Mouse (Mus musculus) frontal cortex, postnatal 36 days (tissue): ENCODE data around the gene Zfp184.
"Not testable (repeated sequence)": the region's sequence is repeated elsewhere in the genome, so short reads cannot be mapped to it uniquely, and the experiment has no call there.

Experiments
- DNase-seq, 2 experiments: peaks; one replicate each; pipeline ENCODE4 v3.0.0; 2022; ENCODE audit warnings: low spot score in 2 of 2

Gene Zfp184

DNA sequence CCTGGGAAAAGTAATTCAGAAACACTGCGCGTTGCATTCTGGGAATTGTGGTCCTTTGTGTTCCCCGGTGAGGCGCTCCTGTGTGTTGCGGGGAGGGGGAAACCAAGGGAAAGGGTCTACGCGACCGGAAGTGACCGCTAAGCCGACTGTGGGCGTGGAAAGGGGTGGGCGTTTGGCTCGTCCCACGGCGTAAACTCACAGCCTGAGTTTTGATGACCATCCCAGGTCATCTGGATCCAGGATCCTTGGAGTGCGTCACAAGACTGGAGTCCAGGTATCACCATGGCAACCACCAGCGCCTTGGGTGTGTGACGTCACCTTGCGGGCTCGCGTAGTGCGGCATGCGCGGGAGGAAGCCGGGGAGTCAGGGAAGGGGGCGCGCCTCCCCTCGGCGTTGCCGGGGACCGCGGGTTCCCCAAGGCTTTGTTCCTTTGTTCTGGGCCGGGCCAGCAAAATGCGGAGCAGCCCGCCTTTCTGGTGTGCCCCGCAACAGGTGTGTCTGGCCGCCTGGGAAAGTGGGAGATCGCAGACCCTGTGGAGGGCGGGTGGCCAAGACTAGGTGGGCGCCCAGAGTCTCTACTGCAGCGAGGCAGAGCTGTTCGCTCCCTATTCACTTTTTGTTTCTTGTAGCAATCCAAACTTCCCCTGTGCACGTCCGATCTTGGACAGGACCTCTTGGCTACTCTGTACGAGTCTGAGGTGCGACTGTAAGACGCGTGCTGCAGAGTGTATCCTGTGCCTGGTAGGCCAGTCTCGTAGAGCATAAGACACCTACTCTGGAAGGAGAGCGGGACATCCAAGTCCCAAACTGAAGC is at the start of gene Zfp184:
Gene Zfp184 (plus strand): TSS at position 169 of the 815 bp plus-strand sequence.
- DNase-seq: peak; percentile 93 to 94

DNA sequence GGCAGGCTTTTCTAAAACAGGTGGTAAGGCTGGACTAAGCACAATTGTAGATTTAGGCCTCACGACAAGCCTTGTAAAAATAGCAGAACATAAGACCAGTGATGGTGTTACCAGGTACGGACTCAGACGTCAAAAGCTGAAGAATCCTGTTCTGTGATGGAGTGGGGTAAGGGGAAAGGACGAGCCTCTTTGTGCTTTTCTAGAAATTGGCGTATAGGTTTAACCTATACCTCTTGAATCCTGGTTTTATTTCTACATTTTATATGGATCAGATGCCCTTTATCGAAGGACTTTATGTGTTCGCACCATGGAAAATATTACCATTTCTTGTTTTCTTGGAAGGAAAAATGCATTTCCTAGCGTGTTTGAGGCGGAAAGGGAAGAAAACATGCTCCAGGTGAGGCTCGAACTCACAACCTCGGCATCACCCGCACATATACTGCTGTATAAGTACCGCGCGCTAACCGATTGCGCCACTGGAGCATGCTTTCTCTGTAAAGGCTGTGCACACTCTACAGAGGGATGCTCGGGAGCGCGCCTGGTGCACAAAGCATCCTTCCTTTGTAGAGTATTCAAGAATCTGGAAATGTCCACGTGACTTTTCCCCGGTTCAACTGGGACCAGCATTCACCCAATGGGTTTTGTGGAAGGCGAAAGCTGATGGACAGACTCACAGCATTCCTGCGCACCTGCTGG is 48.2 kb upstream of the Zfp184 start:
- peak; percentile 98 for DNase-seq

DNA sequence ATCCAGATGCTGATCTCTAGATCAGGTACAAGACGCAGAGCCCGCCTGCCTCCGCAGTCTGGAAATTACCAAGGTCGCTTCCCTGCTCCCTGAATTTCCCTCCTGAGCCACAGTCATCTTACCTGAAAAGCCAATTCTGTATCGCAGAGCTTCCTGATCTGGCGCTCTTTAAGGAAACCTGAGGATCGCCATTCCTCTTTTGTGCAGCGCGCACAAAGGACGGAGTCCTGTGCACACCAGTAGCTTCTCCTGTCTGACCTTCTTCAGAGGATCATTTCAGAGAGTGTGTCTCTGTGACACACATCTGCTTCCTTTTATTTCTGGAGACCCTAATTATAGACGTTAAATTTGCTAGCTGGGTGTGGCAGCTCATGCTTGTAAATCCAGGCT is 47.7 kb upstream of the Zfp184 start:
- no peak for DNase-seq

DNA sequence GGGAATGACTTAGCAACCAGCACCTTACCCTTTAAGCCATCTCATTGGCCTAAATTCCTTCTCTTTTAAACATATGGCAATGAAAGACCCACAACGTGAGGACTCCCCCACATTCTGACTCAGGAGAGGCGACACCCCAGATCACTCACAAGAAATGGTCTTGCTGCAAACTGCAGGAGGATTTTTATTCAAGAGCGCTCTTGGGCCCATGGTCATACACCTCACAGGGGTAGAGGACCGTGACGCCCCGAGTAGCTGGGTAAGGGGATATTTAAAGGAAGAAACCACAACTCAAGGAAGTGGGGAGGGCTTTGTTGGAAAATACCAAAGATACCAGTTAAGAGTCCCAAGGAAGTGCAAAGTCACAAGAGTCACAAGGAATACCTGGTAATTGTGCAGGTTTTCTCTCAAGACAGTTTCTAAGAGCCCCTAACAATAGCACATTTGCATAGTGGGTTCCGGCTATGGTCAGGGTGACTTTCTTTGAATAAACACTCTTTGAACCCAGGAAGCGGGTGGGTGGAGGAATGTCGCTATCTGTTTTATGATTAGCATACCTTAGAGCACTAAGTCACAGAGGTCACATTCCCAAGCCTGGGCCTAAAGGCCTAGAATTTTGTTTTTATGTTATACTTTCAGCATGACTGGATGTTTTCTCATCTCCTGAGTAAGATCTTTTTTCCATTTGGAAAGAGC is 43.9 kb upstream of the Zfp184 start:
- not testable (repeated sequence) for DNase-seq

DNA sequence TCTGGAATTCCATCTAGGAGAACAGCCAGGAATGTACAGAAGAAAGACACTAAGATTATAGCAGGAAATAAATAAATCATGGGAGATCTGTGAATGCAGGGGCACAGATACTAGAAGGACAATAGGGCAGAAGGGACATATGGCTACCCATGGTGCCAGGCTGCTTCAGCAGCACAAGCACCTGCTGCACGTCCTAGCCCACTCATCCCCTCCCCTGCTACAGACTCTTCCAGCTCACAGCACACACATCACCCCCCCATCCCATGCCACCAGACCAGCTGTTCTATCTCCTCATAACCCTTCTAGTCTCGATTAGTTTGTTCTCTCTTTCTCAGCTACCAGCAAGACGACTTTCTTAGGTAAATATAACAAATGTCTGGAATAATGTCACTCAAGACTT is 41.4 kb upstream of the Zfp184 start:
- DNase-seq: no peak

DNA sequence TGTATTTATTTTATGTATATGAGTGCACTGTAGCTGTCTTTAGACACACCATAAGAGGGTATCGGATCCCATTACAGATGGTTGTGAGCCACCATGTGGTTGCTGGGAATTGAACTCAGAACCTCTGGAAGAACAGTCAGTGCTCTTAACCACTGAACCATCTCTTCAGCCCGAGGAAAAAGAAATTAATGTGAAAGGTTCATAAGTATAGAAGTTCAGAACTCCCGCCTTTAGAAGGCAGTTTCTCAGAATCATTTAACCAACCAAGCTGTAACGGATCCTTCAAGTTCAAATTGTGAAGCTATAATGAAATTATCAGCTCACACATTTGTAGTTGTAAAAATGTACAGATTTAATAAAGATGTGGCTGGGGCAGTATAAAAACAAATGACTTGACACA is 40.8 kb upstream of the Zfp184 start:
- not testable (repeated sequence) for DNase-seq

DNA sequence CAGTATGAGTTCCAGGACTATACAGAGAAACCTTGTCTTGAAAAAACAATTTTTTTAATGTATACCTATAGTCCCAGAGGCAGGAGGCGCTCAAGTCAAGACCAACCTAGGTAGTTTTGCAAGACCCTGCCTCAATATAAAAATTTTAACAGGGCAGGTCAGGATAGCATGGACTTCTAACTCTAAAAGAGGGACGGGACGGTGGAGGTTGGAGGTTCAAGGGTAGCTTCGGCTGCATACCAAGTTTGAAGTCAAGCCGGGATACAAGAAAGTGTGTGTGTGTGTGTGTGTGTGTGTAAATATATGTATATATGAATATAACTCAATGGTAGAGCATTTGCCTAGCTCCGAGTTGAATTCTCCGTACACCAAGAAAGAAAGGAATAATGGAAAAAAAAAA is 38.6 kb upstream of the Zfp184 start:
- no peak for DNase-seq

DNA sequence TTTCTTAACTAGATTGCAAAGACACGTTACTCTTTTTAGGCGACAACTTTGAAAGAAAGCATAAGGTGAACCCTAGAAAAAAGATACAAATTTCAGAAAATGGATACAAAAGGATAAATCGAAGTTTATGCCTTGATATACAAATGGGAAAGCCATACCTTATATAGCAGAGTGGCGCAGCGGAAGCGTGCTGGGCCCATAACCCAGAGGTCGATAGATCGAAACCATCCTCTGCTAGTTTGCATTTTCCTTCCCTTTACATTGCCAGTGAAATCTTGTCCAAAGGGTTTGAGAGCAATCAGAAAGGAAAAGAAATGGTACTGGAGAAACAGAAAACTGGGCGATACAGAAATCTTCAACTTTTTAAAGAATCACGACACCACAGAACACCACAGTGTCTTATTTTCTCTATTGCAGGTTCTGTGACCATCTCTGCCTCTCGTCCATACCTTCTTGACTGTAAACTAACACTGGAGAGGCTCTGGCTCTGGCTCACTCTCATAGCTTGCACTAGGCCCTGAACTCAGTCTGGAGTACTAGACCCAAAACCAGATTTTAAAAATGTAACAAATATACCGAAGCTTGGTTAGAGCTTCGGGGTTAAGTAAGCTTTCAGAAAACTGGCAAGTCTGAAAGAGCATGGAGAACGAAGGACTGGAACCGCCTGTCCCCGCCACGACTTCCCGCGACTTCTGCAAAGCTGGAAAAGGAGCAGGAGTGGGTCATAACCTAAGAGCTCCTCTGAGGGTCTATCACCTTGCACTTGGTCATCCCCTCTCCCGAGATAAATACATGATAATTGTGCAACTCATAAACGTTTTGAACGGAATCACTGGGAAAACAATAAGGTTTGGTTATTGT is 37.7 kb upstream of the Zfp184 start:
- DNase-seq: peak in 1 of 2 experiments; percentile 52

DNA sequence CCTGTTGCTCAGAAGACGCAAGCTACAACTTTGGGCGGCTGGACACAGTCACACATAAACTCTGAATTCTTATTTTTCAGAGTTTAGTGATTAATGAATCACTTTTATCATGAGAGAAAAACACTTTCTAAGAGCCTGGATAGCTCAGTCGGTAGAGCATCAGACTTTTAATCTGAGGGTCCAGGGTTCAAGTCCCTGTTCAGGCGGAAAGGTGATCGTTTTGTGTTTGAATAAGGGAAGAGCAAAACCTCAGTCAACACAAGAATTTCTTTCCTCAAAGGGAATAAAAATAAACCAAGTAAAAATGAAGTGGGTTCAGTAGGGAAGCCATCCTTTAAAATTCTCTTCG is 37.1 kb upstream of the Zfp184 start:
- DNase-seq: not testable (repeated sequence)

DNA sequence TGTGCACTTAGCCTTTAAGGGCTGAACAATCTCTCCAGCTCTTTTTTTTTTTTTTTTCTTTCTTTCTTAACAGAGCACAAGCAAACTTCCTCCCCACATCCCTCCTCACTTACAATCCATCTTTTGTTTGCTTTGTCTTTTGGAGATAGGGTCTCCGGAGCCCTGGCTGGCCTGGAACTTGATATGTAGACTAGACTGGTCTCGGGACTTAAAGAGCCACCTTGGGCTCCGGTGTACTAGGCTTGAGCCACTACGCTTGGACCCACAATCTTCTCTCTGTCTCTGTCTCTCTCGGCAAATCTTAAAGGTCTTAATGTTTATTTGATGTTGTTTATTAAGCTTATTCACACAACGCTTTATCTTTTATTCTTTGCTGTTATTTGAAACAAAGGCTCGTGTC is 34.2 kb upstream of the Zfp184 start:
- DNase-seq: no peak

DNA sequence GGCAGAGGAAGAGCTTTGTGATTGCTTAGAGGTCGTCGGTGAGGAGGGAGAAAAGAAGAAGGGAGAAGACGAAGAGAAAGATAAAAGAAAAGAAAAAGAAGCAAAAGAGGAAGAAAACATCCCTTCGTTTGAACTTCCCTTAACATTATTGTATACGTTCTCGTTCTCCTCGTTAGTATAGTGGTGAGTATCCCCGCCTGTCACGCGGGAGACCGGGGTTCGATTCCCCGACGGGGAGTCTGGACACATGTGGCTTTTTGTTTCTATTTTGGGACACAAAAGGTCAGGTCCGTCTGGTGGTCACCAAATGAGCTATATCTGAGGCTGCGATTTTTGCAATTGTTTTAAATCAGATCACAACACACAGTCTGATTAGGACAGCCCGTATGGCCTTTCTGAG is 33.7 kb upstream of the Zfp184 start:
- peak in 1 of 2 experiments; percentile 62 for DNase-seq

DNA sequence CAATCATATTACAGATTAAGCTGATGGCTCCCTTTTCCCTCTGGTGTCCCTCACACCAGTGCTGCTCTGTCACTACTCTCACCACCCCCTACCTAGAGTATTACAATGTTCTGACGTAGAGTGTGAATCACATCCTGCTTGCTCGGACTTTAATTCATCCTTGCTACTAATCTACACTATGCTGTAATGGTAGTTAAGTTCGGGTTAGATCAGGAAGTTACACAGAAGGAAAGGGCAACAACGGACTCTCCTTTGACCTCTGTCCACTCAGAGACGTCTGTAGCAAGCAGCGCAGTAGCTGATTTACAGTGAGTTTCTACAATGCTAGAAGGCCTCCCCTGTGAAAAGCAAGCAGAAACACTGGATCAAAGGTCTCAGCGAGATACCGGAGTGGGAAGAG is 31.0 kb upstream of the Zfp184 start:
- no peak for DNase-seq

DNA sequence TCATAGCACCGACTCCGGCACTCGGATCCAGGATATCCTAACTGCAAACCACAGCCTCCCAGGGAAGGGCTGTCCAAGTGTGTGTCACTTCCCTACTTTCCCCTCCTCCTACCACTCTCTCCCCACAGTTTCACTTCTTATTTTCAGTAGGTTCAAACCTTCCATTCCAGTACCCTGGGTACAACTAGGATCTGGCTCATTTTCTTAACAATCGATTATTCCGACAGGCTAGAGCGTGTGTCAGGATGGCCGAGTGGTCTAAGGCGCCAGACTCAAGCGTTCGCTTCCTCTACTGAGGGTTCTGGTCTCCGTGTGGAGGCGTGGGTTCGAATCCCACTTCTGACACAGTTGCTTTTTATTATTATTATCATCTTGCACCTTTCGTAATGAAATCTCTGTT is 30.3 kb upstream of the Zfp184 start:
- DNase-seq: peak; percentile 58 to 75

DNA sequence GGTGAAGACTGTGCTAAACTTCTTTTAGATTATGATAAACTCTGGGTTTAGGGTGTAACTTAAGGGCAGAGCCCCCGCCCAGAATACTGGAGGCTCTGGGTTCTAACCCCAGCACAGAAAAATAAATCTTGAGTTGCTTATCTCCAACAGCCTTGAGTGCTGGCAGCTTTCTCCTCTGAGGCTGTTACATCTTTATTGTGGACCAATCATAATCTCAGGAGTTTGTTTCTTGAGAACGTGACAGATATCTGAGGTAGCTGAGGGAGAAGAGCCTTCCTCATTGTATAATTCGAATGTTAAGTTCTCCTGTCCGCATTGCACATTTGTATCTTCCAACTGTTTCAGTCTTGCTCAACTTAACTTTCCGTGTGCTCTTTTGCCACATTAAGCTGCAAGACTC is 29.4 kb upstream of the Zfp184 start:
- no peak for DNase-seq

DNA sequence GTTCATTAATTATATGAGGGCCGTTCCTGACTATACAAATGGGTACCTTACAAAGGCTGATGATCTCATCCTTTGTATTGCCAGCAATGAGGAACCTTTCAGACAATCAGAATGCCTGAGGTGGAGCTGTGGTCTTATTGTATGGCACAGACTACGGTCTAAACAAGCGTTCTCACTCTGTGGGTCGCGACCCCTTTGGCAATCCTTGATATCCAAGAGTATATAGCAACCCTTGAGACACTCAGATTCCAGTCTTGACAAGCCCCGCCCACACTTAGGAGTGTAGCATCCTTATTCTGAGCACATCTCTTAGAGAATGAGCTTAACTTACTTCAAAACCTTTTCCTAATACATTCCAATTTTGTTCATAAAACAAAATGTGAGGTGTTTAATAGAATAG is 28.8 kb upstream of the Zfp184 start:
- DNase-seq: no peak

DNA sequence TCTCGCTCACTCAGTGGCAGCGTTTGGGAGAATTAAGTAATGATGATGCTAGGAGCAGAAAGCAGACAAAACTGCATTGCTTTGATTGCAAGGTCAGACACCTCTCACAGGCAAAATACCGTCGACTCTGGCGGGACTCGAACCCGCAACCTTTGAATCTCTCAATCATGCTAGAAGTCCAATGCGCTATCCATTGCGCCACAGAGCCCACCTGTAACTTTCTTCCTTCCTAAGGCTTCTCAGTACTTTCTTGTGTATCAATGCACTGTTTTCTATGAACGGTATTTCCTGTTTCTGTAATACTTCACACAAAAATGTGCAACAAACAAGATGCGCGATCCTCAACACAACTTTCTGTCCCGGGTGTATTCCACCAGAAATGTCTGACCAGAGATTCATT is 27.9 kb upstream of the Zfp184 start:
- peak in 1 of 2 experiments; percentile 57 for DNase-seq

DNA sequence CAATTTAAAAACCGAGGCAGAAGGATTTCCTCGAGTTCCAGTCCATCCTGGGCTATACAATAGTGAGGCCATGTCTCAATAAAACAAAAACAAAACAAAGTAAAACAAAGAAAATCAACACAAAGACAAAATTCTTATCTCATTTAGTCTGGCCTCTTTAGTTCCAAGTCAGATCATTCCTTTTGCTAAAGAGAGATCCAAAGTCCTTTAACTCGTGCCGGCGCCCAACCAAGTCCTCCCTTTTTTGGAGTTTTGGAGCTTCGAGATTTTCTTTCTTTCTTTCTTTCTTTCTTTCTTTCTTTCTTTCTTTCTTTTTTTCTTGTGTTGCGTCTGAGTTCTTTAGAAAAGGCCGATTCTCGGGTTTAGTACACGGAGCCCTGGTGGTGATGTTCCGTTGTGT is 27.4 kb upstream of the Zfp184 start:
- DNase-seq: no peak

DNA sequence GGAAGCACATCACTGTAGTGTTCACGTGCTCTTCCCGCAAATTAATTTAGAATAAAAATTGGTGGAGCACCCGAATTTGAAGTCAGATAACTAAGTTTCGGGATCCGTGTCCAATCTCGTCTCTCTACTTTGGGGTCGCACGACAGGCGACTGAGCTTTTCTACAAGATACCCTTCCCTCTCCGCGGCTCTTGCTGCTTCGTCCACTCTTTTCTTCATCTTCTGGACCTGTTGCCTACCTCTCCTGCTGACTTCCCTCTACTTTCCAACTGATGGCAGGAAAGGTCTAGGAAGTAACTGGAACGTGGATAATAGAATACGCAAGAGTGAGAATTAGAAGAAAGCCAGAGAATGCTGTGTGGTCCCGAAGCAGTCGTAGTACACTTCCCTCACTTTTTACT is 26.9 kb upstream of the Zfp184 start:
- no peak for DNase-seq

DNA sequence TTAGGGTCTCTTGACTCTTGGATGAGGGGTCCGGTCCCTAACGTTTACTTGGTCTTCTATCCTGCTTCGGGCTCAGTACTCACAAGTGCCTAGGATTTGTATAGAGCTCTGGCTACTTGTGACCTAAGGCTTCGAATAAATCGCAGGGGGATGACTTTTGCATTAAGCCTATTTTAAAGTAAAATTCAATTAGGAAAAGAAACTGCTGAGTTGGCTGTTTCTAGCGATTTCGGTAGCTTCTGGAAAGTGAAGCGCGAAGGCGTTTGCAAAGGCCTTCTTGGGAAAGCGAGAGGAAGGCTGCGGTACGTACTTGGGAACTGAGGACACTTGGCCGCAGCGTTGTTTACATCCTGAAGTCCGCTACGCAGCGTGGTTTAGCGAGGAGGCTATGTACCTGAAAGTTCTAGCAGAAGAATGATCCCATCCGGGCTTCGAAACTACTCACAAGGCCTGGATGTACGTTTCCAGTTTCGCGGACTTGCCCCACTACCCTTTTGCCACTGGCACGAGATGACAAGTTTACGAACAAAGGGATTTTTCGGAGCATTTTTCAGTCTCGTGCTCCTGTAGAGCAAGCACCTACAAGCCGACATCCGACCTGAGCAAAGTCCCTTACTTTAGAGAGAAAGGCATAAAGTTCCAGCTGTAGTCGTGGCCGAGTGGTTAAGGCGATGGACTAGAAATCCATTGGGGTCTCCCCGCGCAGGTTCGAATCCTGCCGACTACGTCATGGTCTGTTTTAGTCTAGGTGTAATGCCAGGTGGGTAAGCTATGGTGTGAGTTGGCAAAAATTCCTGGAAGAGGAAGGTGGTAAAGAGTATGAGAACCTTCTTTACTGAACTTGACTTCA is 26.1 kb upstream of the Zfp184 start:
- peak; percentile 43 to 65 for DNase-seq

DNA sequence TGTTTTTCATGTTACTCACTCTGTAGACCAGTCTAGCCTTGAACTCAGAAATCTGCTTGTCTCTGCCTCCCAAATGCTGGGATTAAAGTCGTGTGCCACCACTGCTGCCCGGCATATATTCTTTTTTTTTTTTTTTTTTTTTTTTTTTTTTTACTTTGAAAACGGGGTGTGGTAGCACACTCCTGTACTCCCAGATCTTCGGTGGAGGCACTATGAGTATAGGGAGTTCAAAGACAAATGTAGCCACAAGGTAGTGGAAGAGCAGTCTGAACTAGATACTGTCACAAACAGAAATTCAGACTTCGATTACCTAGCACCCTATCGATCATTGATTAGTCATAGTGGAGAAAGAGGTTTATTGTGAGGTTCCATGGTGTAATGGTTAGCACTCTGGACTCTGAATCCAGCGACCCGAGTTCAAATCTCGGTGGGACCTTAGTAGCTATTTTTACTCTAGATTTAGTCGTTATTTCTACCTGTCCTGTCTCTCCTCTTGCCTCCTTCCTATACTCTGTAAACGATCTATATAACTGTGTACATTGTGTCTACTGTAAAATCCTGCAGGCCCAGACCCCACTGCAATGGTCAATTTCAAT is 25.0 kb upstream of the Zfp184 start:
- DNase-seq: no peak
